Mouse (Mus musculus) kidney, adult 2 months (tissue): ENCODE measurements at regions not wholly inside any gene's neighbourhood (a gene's known extent, or its start where the extent isn't known, plus 50 kb on each side); places are given as distances from the start of the nearest gene placed in this dataset.

Experiments used
- CTCF ChIP-seq: fragments of 200-500 bp; conservative IDR thresholded peaks from 2 replicates; pipeline ENCODE4 v1.5.1; 2011; ENCODE audit warnings: low read depth, mild to moderate bottlenecking, control low read depth, low read length, moderate library complexity, mixed read lengths; ENCODE audit not compliant: insufficient read depth, insufficient read length
- POLR2A ChIP-seq: fragments of 200-500 bp; IDR thresholded peaks from one replicate; pipeline ENCODE4 v1.6.1; 2011; ENCODE audit warnings: low read depth, low read length, control low read depth

DNA sequence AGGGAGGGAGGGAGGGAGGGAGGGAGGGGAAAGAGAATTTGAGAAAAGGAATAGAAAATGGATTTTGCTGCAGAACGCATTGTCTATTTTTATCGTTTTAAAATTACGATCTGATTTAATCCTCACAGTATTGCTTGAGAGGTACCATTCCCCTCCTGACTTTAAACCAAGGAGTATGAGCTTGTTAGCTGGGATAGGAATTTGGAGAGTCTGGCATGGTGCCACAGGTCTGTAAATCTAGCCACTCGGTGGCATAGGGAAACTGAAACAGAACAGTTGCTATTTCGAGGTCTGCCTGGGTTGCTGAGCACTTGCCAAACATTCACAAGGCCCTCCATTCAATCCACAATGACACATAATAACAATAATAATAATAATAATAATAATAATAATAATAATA lies 171.6 kb downstream of the Gxylt1 start:
- TF ChIP-seq CTCF (no peak), POLR2A (no peak)
